Mouse (Mus musculus): ENCODE data around the gene Vwa8. TPM values are rescaled to one million over a fixed set of nuclear protein-coding genes. Genes with fewer than 3 reads are reported as not detected.
A peak's percentile ranks its signal among the peaks of the same experiment; 100 is the strongest.

The Vwa8 gene
- polyA plus RNA-seq, 1 experiment from 2014 or later = 8.0 TPM

- H3K9ac ChIP-seq (replicated peaks; ENCODE audit: low read length) = no peak overlapping the region
- no peak overlapping the region for H3K4me3 ChIP-seq (replicated peaks; ENCODE audit: low read depth, low read length)
- H3K36me3 ChIP-seq (ENCODE audit: control insufficient read depth, insufficient read depth, low read length) = no peaks in the 10 kb centered on the region
- H3K4me1 ChIP-seq (ENCODE audit: control insufficient read depth, insufficient read depth, low read length) = peaks cover 25% of the 10 kb centered on the region
- 24% methylated on average over 4 of the region's 4 CpGs for WGBS
- no peaks in the 10 kb centered on the region for H3K9me3 ChIP-seq (ENCODE audit: control insufficient read depth, low read length)
- no peaks in the 10 kb centered on the region for H3K27me3 ChIP-seq (ENCODE audit: control insufficient read depth, insufficient read depth, low read length)
- ATAC-seq (ENCODE audit: low FRiP score, low TSS enrichment) (no peak), DNase-seq (peak; percentile 42)
- H3K4me2 ChIP-seq (ENCODE audit: low read length) = peak overlapping the region; percentile 21; the same call in 1 of the 2 replicates
- peak overlapping the region; percentile 79 for H3K27ac ChIP-seq (replicated peaks; ENCODE audit: low read depth, low read length)
Measured at GRCm38 (mm10) chr14:79202722-79203362, 354.0 kb downstream of the Vwa8 start.

GRCm38 (mm10) chr14:79203496-79204158 lies 354.8 kb downstream of the Vwa8 start:
- Histone ChIP-seq H3K4me2 (ENCODE audit: low read length) (peak overlapping the region; percentile 21; the same call in 1 of the 2 replicates), H3K36me3 (ENCODE audit: control insufficient read depth, insufficient read depth, low read length) (no peaks in the 10 kb centered on the region), H3K27ac (replicated peaks; ENCODE audit: low read depth, low read length) (peak overlapping the region; percentile 79), H3K4me1 (ENCODE audit: control insufficient read depth, insufficient read depth, low read length) (peaks cover 25% of the 10 kb centered on the region), H3K9ac (replicated peaks; ENCODE audit: low read length) (no peak overlapping the region), H3K9me3 (ENCODE audit: control insufficient read depth, low read length) (no peaks in the 10 kb centered on the region), H3K4me3 (replicated peaks; ENCODE audit: low read depth, low read length) (no peak overlapping the region), H3K27me3 (ENCODE audit: control insufficient read depth, insufficient read depth, low read length) (no peaks in the 10 kb centered on the region)
- 3% methylated on average over 12 of the region's 12 CpGs for WGBS
- peak; percentile 81 for DNase-seq
- peak; percentile 88 for ATAC-seq (ENCODE audit: low FRiP score, low TSS enrichment)

GRCm38 (mm10) chr14:79204866-79205265 lies 356.0 kb downstream of the Vwa8 start:
- no peak overlapping the region for H3K9ac ChIP-seq (replicated peaks; ENCODE audit: low read length)
- DNase-seq (no peak), ATAC-seq (ENCODE audit: low FRiP score, low TSS enrichment) (no peak)
- H3K27ac ChIP-seq (replicated peaks; ENCODE audit: low read depth, low read length) = no peak overlapping the region
- H3K4me2 ChIP-seq (ENCODE audit: low read length) = no peak overlapping the region
- WGBS = 92% methylated on average over 7 of the region's 7 CpGs
- H3K4me1 ChIP-seq (ENCODE audit: control insufficient read depth, insufficient read depth, low read length) = peaks cover 25% of the 10 kb centered on the region
- H3K9me3 ChIP-seq (ENCODE audit: control insufficient read depth, low read length) = no peaks in the 10 kb centered on the region
- no peak overlapping the region for H3K4me3 ChIP-seq (replicated peaks; ENCODE audit: low read depth, low read length)
- no peaks in the 10 kb centered on the region for H3K36me3 ChIP-seq (ENCODE audit: control insufficient read depth, insufficient read depth, low read length)
- H3K27me3 ChIP-seq (ENCODE audit: control insufficient read depth, insufficient read depth, low read length) = no peaks in the 10 kb centered on the region

- Histone ChIP-seq H3K27me3 (ENCODE audit: control insufficient read depth, insufficient read depth, low read length) (no peaks in the 10 kb centered on the region), H3K4me3 (replicated peaks; ENCODE audit: low read depth, low read length) (no peak overlapping the region), H3K4me1 (ENCODE audit: control insufficient read depth, insufficient read depth, low read length) (peaks cover 18% of the 10 kb centered on the region), H3K4me2 (ENCODE audit: low read length) (no peak overlapping the region), H3K9me3 (ENCODE audit: control insufficient read depth, low read length) (no peaks in the 10 kb centered on the region), H3K9ac (replicated peaks; ENCODE audit: low read length) (no peak overlapping the region), H3K36me3 (ENCODE audit: control insufficient read depth, insufficient read depth, low read length) (no peaks in the 10 kb centered on the region), H3K27ac (replicated peaks; ENCODE audit: low read depth, low read length) (peak overlapping the region; percentile 17; the same call in 1 of the 2 replicates)
- WGBS = 49% methylated on average over 11 of the region's 11 CpGs
- peak; percentile 65 for DNase-seq
- ATAC-seq (ENCODE audit: low FRiP score, low TSS enrichment) = no peak
Measured at GRCm38 (mm10) chr14:79206210-79206609, 357.4 kb downstream of the Vwa8 start.

- no peaks in the 10 kb centered on the region for H3K36me3 ChIP-seq (ENCODE audit: control insufficient read depth, insufficient read depth, low read length)
- H3K9ac ChIP-seq (replicated peaks; ENCODE audit: low read length) = no peak overlapping the region
- no peak overlapping the region for H3K4me3 ChIP-seq (replicated peaks; ENCODE audit: low read depth, low read length)
- H3K4me2 ChIP-seq (ENCODE audit: low read length) = no peak overlapping the region
- no peaks in the 10 kb centered on the region for H3K27me3 ChIP-seq (ENCODE audit: control insufficient read depth, insufficient read depth, low read length)
- no peak for ATAC-seq (ENCODE audit: low FRiP score, low TSS enrichment)
- no peak overlapping the region for H3K27ac ChIP-seq (replicated peaks; ENCODE audit: low read depth, low read length)
- no peaks in the 10 kb centered on the region for H3K9me3 ChIP-seq (ENCODE audit: control insufficient read depth, low read length)
- peaks cover 11% of the 10 kb centered on the region for H3K4me1 ChIP-seq (ENCODE audit: control insufficient read depth, insufficient read depth, low read length)
- no peak for DNase-seq
Measured at GRCm38 (mm10) chr14:79208468-79208867, 359.6 kb downstream of the Vwa8 start.

- Histone ChIP-seq H3K36me3 (ENCODE audit: control insufficient read depth, insufficient read depth, low read length) (no peaks in the 10 kb centered on the region), H3K27me3 (ENCODE audit: control insufficient read depth, insufficient read depth, low read length) (no peaks in the 10 kb centered on the region), H3K4me1 (ENCODE audit: control insufficient read depth, insufficient read depth, low read length) (peaks cover 3% of the 10 kb centered on the region; the same call in 1 of the 2 replicates), H3K4me2 (ENCODE audit: low read length) (no peak overlapping the region), H3K4me3 (replicated peaks; ENCODE audit: low read depth, low read length) (no peak overlapping the region), H3K9me3 (ENCODE audit: control insufficient read depth, low read length) (no peaks in the 10 kb centered on the region), H3K9ac (replicated peaks; ENCODE audit: low read length) (no peak overlapping the region), H3K27ac (replicated peaks; ENCODE audit: low read depth, low read length) (no peak overlapping the region)
- 81% methylated on average over 3 of the region's 3 CpGs for WGBS
- no peak for ATAC-seq (ENCODE audit: low FRiP score, low TSS enrichment)
- no peak for DNase-seq
Measured at GRCm38 (mm10) chr14:79209813-79210212, 361.0 kb downstream of the Vwa8 start.

GRCm38 (mm10) chr14:79212380-79212991 lies 363.6 kb downstream of the Vwa8 start:
- WGBS = 82% methylated on average over 11 of the region's 11 CpGs
- no peak for DNase-seq
- no peak overlapping the region for H3K27ac ChIP-seq (replicated peaks; ENCODE audit: low read depth, low read length)
- H3K4me1 ChIP-seq (ENCODE audit: control insufficient read depth, insufficient read depth, low read length) = no peaks in the 10 kb centered on the region
- no peak overlapping the region for H3K4me3 ChIP-seq (replicated peaks; ENCODE audit: low read depth, low read length)
- H3K4me2 ChIP-seq (ENCODE audit: low read length) = no peak overlapping the region
- no peaks in the 10 kb centered on the region for H3K36me3 ChIP-seq (ENCODE audit: control insufficient read depth, insufficient read depth, low read length)
- ATAC-seq (ENCODE audit: low FRiP score, low TSS enrichment) = no peak
- H3K27me3 ChIP-seq (ENCODE audit: control insufficient read depth, insufficient read depth, low read length) = no peaks in the 10 kb centered on the region
- no peak overlapping the region for H3K9ac ChIP-seq (replicated peaks; ENCODE audit: low read length)
- H3K9me3 ChIP-seq (ENCODE audit: control insufficient read depth, low read length) = no peaks in the 10 kb centered on the region

GRCm38 (mm10) chr14:79214129-79214528 lies 365.3 kb downstream of the Vwa8 start:
- Histone ChIP-seq H3K27ac (replicated peaks; ENCODE audit: low read depth, low read length) (no peak overlapping the region), H3K36me3 (ENCODE audit: control insufficient read depth, insufficient read depth, low read length) (no peaks in the 10 kb centered on the region), H3K4me1 (ENCODE audit: control insufficient read depth, insufficient read depth, low read length) (no peaks in the 10 kb centered on the region), H3K4me2 (ENCODE audit: low read length) (no peak overlapping the region), H3K4me3 (replicated peaks; ENCODE audit: low read depth, low read length) (no peak overlapping the region), H3K9me3 (ENCODE audit: control insufficient read depth, low read length) (no peaks in the 10 kb centered on the region), H3K9ac (replicated peaks; ENCODE audit: low read length) (no peak overlapping the region), H3K27me3 (ENCODE audit: control insufficient read depth, insufficient read depth, low read length) (no peaks in the 10 kb centered on the region)
- WGBS = 92% methylated on average over 6 of the region's 6 CpGs
- ATAC-seq (ENCODE audit: low FRiP score, low TSS enrichment) (no peak), DNase-seq (no peak)

All from midbrain, embryonic 14.5 days (tissue).